Mouse (Mus musculus) liver, embryonic 14.5 days (tissue): ENCODE results near the gene Ankrd13d. TPM values are rescaled to one million over a fixed set of nuclear protein-coding genes. Genes with fewer than 3 reads are reported as not detected.

ENCODE experiments used
- ATAC-seq: fragments of 200-750 bp; cut with Nextera tagmentation; 2 replicates; pipeline ENCODE4 v1.8.0; 2017; ENCODE audit warnings: moderate number of reproducible peaks, mild to moderate bottlenecking, moderate library complexity; ENCODE audit not compliant: insufficient read depth
- DNase-seq, 3 experiments: peaks; one replicate each; pipeline ENCODE4 v3.0.0-alpha.2; 2012 to 2013; ENCODE audit warnings: low read depth in 3 of 3, low spot score in 3 of 3
- H3K27ac ChIP-seq: fragments of 300-500 bp; sonication (generic); 2 replicates; pipeline ENCODE4 v1.5.1; 2014; ENCODE audit warnings: moderate library complexity, mild to moderate bottlenecking, control low read depth, inconsistent platforms
- H3K27me3 ChIP-seq: fragments of 300-500 bp; sonication (generic); 2 replicates; pipeline ENCODE4 v1.6.1; 2014; ENCODE audit warnings: mild to moderate bottlenecking, low read length, moderate library complexity; ENCODE audit not compliant: control insufficient read depth, insufficient read depth
- H3K36me3 ChIP-seq: fragments of 300-500 bp; sonication (generic); replicated peaks from 2 replicates; pipeline ENCODE4 v1.6.1; 2014; ENCODE audit warnings: low read depth; ENCODE audit not compliant: control insufficient read depth, insufficient read depth
- H3K4me1 ChIP-seq, 2 experiments: fragments of 200-500 bp in 1 of 2; fragments of 300-500 bp in 1 of 2; sonication (generic) in 1 of 2; replicated peaks; 2 replicates each; pipeline ENCODE4 v1.6.1; 2012 to 2014; ENCODE audit warnings: antibody characterized with exemption in 1 of 2, inconsistent platforms in 1 of 2, low read length in 1 of 2; ENCODE audit not compliant: control insufficient read depth in 2 of 2, insufficient read depth in 2 of 2
- H3K4me2 ChIP-seq: fragments of 300-500 bp; sonication (generic); 2 replicates; pipeline ENCODE4 v1.6.1; 2014; ENCODE audit warnings: low read depth, mild to moderate bottlenecking, control low read depth, moderate library complexity
- H3K4me3 ChIP-seq, 2 experiments: fragments of 200-500 bp in 1 of 2; fragments of 300-500 bp in 1 of 2; sonication (generic) in 1 of 2; 2 replicates each; pipeline ENCODE4 v1.5.1; 2012 to 2014; ENCODE audit warnings: low read depth in 2 of 2, low read length in 2 of 2, mild to moderate bottlenecking in 2 of 2, control low read depth in 1 of 2, inconsistent platforms in 1 of 2, moderate library complexity in 1 of 2; ENCODE audit not compliant: insufficient read depth in 1 of 2
- H3K9ac ChIP-seq: fragments of 300-500 bp; sonication (generic); replicated peaks from 2 replicates; pipeline ENCODE4 v1.6.1; 2014; ENCODE audit warnings: mild to moderate bottlenecking, control low read depth, moderate library complexity
- H3K9me3 ChIP-seq: fragments of 300-500 bp; sonication (generic); 2 replicates; pipeline ENCODE4 v1.6.1; 2016; ENCODE audit warnings: low read length, mixed read lengths; ENCODE audit not compliant: control insufficient read depth
- CTCF ChIP-seq: IDR thresholded peaks from 2 replicates; pipeline ENCODE4 v1.5.1; 2016; ENCODE audit warnings: antibody characterized with exemption, low read depth, control low read depth
- EP300 ChIP-seq: IDR thresholded peaks from 2 replicates; pipeline ENCODE4 v1.6.1; 2016; ENCODE audit warnings: antibody characterized with exemption, low read depth
- WGBS: fragments of 180-500 bp; shearing (Covaris S2); extraction: QIAGEN DNeasy Blood & Tissue Kit; methylation state at CpG from one replicate; pipeline ENCODE4 v1.1.7; 2014; ENCODE audit not compliant: insufficient replicate concordance; 5-methylcytosine and 5-hydroxymethylcytosine counted together
- polyA plus RNA-seq, 2 experiments: library from polyadenylated mRNA; depleted of rRNA in 1 of 2; stranded (reverse) in 1 of 2; unstranded in 1 of 2; fragments of >200 nt; fragmentation: Nextera tagmentation in 1 of 2; extraction: Ambion mirVana in 1 of 2; gene quantifications; 2 replicates each; pipeline versions ENCODE4 v1.2.1 to v1.2.3; 2012 to 2014

Gene Ankrd13d
- polyA plus RNA-seq, 2 experiments: 0.66 to 1.3 TPM

- TF ChIP-seq CTCF (no peak), EP300 (no peak)
- Histone ChIP-seq H3K9me3 (no peaks in the 10 kb centered on the region), H3K27ac (no peak overlapping the region), H3K4me1 (peaks cover 0 to 4% of the 10 kb centered on the region in 2 experiments; a peak in 2 of 4 replicates), H3K36me3 (no peaks in the 10 kb centered on the region), H3K9ac (no peak overlapping the region), H3K27me3 (no peaks in the 10 kb centered on the region; the same call in 1 of the 2 replicates), H3K4me3 (no peak overlapping the region), H3K4me2 (no peak overlapping the region)
- ATAC-seq (no peak), DNase-seq (no peak)
- 85% methylated on average over 6 of the region's 6 CpGs for WGBS
Measured at GRCm38 (mm10) chr19:4264171-4264780, 18.7 kb downstream of the Ankrd13d start.

- Histone ChIP-seq H3K4me1 (peaks cover 0 to under 1% of the 10 kb centered on the region in 2 experiments; a peak in 2 of 4 replicates), H3K4me3 (no peak overlapping the region), H3K27ac (no peak overlapping the region), H3K9ac (no peak overlapping the region), H3K36me3 (no peaks in the 10 kb centered on the region), H3K4me2 (no peak overlapping the region), H3K27me3 (no peaks in the 10 kb centered on the region; the same call in 1 of the 2 replicates), H3K9me3 (no peaks in the 10 kb centered on the region)
- TF ChIP-seq CTCF (no peak), EP300 (no peak)
- DNase-seq (no peak), ATAC-seq (no peak)
- 52% methylated on average over 14 of the region's 14 CpGs for WGBS
Measured at GRCm38 (mm10) chr19:4263702-4264101, 19.2 kb downstream of the Ankrd13d start.

GRCm38 (mm10) chr19:4262756-4263155 lies 20.2 kb downstream of the Ankrd13d start:
- WGBS: 38% methylated on average over 6 of the region's 6 CpGs
- Histone ChIP-seq H3K36me3 (no peaks in the 10 kb centered on the region), H3K27ac (no peak overlapping the region), H3K4me3 (no peak overlapping the region), H3K4me2 (no peak overlapping the region), H3K9me3 (no peaks in the 10 kb centered on the region), H3K9ac (no peak overlapping the region), H3K4me1 (peaks cover 0 to 3% of the 10 kb centered on the region in 2 experiments; a peak in 3 of 4 replicates), H3K27me3 (no peaks in the 10 kb centered on the region; the same call in 1 of the 2 replicates)
- ATAC-seq (no peak), DNase-seq (no peak)
- TF ChIP-seq EP300 (no peak), CTCF (no peak)

DNA sequence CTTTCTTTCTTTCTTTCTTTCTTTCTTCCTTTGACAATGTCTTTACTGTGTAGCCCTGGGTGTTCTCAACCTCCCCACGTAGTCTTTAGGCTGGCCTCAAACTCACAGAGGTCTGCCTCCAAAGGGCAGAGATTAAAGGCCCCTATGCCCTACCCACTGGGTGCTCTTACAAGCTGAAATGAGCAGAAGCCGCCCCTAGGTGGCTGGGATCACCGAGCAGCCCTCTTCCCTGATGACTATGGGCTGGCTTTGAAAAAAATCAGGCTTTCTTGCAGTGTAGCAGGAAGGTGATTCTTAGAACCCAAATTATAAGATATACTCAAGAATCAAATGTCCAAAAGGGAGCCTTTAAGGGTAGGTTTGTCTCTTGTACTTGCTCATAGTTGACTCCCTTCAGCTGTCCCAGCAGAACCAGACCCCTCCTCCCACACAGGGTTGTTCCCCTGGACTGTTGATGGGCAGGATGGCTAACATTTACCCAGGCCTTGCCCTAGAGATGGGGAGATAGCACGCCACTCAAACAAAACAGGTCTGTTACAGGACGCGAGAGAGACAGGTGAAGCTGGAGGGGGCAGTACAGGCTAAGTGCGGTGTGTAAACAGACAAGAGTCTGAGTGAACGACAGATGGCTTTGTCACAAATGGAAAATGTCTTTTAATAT lies 21.8 kb downstream of the Ankrd13d start:
- ATAC-seq (no peak), DNase-seq (no peak)
- peaks cover 3 to 4% of the 10 kb centered on the region in 2 experiments; a peak in 3 of 4 replicates for H3K4me1 ChIP-seq

GRCm38 (mm10) chr19:4257897-4258252 lies 25.1 kb downstream of the Ankrd13d start:
- Histone ChIP-seq H3K4me3 (peak overlapping the region in 1 of 2 experiments; percentile 23; a peak in 1 of 4 replicates), H3K36me3 (no peaks in the 10 kb centered on the region), H3K4me1 (peaks cover 3 to 4% of the 10 kb centered on the region in 2 experiments; a peak in 3 of 4 replicates), H3K9me3 (no peaks in the 10 kb centered on the region), H3K27ac (no peak overlapping the region), H3K9ac (no peak overlapping the region; the same call in 1 of the 2 replicates), H3K27me3 (no peaks in the 10 kb centered on the region), H3K4me2 (peak overlapping the region; percentile 92)
- no peak for DNase-seq
- TF ChIP-seq EP300 (no peak), CTCF (no peak)
- WGBS: 35% methylated on average over 12 of the region's 12 CpGs
- ATAC-seq: no peak

More for the DNA sequence above, 21.8 kb downstream of the Ankrd13d start:
- H3K27ac ChIP-seq: no peak overlapping the region
- WGBS: 51% methylated on average over 8 of the region's 8 CpGs
- H3K9me3 ChIP-seq: no peaks in the 10 kb centered on the region
- no peak overlapping the region for H3K9ac ChIP-seq
- no peak overlapping the region for H3K4me2 ChIP-seq
- TF ChIP-seq EP300 (no peak), CTCF (no peak)
- no peak overlapping the region for H3K4me3 ChIP-seq
- H3K27me3 ChIP-seq: no peaks in the 10 kb centered on the region
- H3K36me3 ChIP-seq: no peaks in the 10 kb centered on the region
